In genomic region chr8:128466681-128467430, GRCm38 (mm10) we compare ENCODE assay signal across 30 mouse cellular contexts.
DNase-seq lines count a peak whose midpoint lies in the region; ATAC-seq and TF ChIP-seq lines count a peak whose summit lies in the region.
"Had no signal": no experiment of that assay in that cellular context is flagged by ENCODE, and none has a peak within 500 bp of the region (broad histone marks: within the 10 kb centered on the region; RNA-seq: fewer than 3 reads in every experiment).

No protein-coding gene starts in this region.

- no peaks in the 10 kb centered on the region for H3K27me3 ChIP-seq in hindbrain, postnatal 0 days (ENCODE audit: insufficient read depth, low read length)
- H3K27me3 ChIP-seq in hindbrain, embryonic 14.5 days (ENCODE audit: control insufficient read depth, insufficient read depth, low read length): no peaks in the 10 kb centered on the region
- H3K27me3 ChIP-seq in lung, postnatal 0 days (replicated peaks; ENCODE audit: insufficient read depth, low read length): no peaks in the 10 kb centered on the region
- no peaks in the 10 kb centered on the region for H3K27me3 ChIP-seq in myocyte (ENCODE audit: control insufficient read depth, insufficient read depth, insufficient read length)
- H3K27me3 ChIP-seq: embryonic facial prominence, embryonic 12.5 days; hindbrain, embryonic 12.5 days; megakaryocyte, embryonic 14.5 days; midbrain, embryonic 12.5 days; stomach, embryonic 15.5 days had no signal

- no peak overlapping the region for H3ac ChIP-seq in myocyte (ENCODE audit: control insufficient read depth, insufficient read length)

- no peak overlapping the region for H3K9ac ChIP-seq in hindbrain, postnatal 0 days (replicated peaks; ENCODE audit: low read length)
- H3K9ac ChIP-seq in hindbrain, embryonic 14.5 days: no peak overlapping the region
- H3K9ac ChIP-seq in lung, postnatal 0 days (replicated peaks; ENCODE audit: low read depth): no peak overlapping the region
- H3K9ac ChIP-seq: embryonic facial prominence, embryonic 12.5 days; hindbrain, embryonic 12.5 days; liver, embryonic 14.5 days; lung, embryonic 14.5 days; midbrain, embryonic 12.5 days; stomach, embryonic 15.5 days had no signal

- no peak overlapping the region for H3K27ac ChIP-seq in hindbrain, postnatal 0 days
- H3K27ac ChIP-seq in hindbrain, embryonic 14.5 days: no peak overlapping the region
- H3K27ac ChIP-seq in lung, postnatal 0 days (ENCODE audit: low read length): no peak overlapping the region
- H3K27ac ChIP-seq: embryonic facial prominence, embryonic 12.5 days; heart, embryonic 10.5 days; hindbrain, embryonic 12.5 days; liver, embryonic 14.5 days; midbrain, embryonic 12.5 days; stomach, embryonic 15.5 days had no signal

- peaks cover 7% of the 10 kb centered on the region; the same call in 1 of the 2 replicates for H3K36me3 ChIP-seq in hindbrain, postnatal 0 days (ENCODE audit: insufficient read depth, low read length)
- H3K36me3 ChIP-seq in hindbrain, embryonic 14.5 days (replicated peaks; ENCODE audit: control insufficient read depth, insufficient read depth): peaks cover 33% of the 10 kb centered on the region
- H3K36me3 ChIP-seq in lung, postnatal 0 days (ENCODE audit: insufficient read depth, low read length): peaks cover 36% of the 10 kb centered on the region
- peaks cover 13% of the 10 kb centered on the region for H3K36me3 ChIP-seq in myocyte (ENCODE audit: control insufficient read depth, insufficient read depth)

- no peaks in the 10 kb centered on the region for H3K4me1 ChIP-seq in hindbrain, postnatal 0 days (ENCODE audit: insufficient read depth, low read length)
- no peaks in the 10 kb centered on the region for H3K4me1 ChIP-seq in hindbrain, embryonic 14.5 days (replicated peaks; ENCODE audit: control insufficient read depth, insufficient read depth, low read length)
- H3K4me1 ChIP-seq in lung, postnatal 0 days (ENCODE audit: insufficient read depth, low read depth, low read length): no peaks in the 10 kb centered on the region
- H3K4me1 ChIP-seq: embryonic facial prominence, embryonic 12.5 days; heart, embryonic 10.5 days; hindbrain, embryonic 12.5 days; megakaryocyte, embryonic 14.5 days; midbrain, embryonic 12.5 days had no signal

- TF ChIP-seq POLR2A in myocyte (IDR thresholded peaks at IDR 0.05; ENCODE audit: insufficient read length, low read depth): no peak

- TF ChIP-seq CTCF in hindbrain, postnatal 0 days (IDR thresholded peaks at IDR 0.05; ENCODE audit: low read depth): no peak
- no peak for TF ChIP-seq CTCF in lung, postnatal 0 days (IDR thresholded peaks at IDR 0.05)

- TF ChIP-seq EP300 in lung, postnatal 0 days (IDR thresholded peaks at IDR 0.05): no peak

- H3K4me2 ChIP-seq in hindbrain, postnatal 0 days (ENCODE audit: low read depth, low read length): no peak overlapping the region
- no peak overlapping the region for H3K4me2 ChIP-seq in hindbrain, embryonic 14.5 days (replicated peaks)
- no peak overlapping the region for H3K4me2 ChIP-seq in lung, postnatal 0 days (replicated peaks; ENCODE audit: low read depth, low read length)
- peak overlapping the region; percentile 36 for H3K4me2 ChIP-seq in myocyte (ENCODE audit: low read depth)
- H3K4me2 ChIP-seq: embryonic facial prominence, embryonic 12.5 days; hindbrain, embryonic 12.5 days; lung, embryonic 14.5 days; midbrain, embryonic 12.5 days; stomach, embryonic 15.5 days had no signal

- H3K79me2 ChIP-seq in myocyte (ENCODE audit: control insufficient read depth, insufficient read depth): no peaks in the 10 kb centered on the region

- WGBS in hindbrain, postnatal 0 days: 70% methylated on average over 4 of the region's 4 CpGs
- WGBS in hindbrain, embryonic 14.5 days: 77% methylated on average over 4 of the region's 4 CpGs
- 57% methylated on average over 4 of the region's 4 CpGs for WGBS in lung, postnatal 0 days

- DNase-seq in heart, adult 11 months: peak; percentile 93
- DNase-seq in heart, adult 8-10 months (ENCODE audit: low spot score): no peak
- peak; percentile 25 for DNase-seq in hindbrain, postnatal 0 days (ENCODE audit: low spot score)
- no peak for DNase-seq in hindbrain, embryonic 14.5 days (ENCODE audit: low spot score)
- DNase-seq in lung, postnatal 36 days: peak; percentile 54
- no peak for DNase-seq in lung, postnatal 0 days (ENCODE audit: low spot score)
- DNase-seq in natural killer cell, adult 2 months (ENCODE audit: low spot score in 2 of 2): no peak
- DNase-seq: adrenal gland, adult 8-10 months; cerebellum, adult 11 months; cerebellum, adult 9-10 months; cerebellum, postnatal 36 days; gastrocnemius, postnatal 25 days; kidney, adult 9 months; kidney, postnatal 10 days; left cerebral cortex, postnatal 4 days; lung, embryonic 14.5 days; lung, postnatal 4 days; right cerebral cortex, postnatal 25 days had no signal

- no peaks in the 10 kb centered on the region for H3K9me3 ChIP-seq in hindbrain, postnatal 0 days (ENCODE audit: low read length)
- no peaks in the 10 kb centered on the region for H3K9me3 ChIP-seq in hindbrain, embryonic 14.5 days (ENCODE audit: control insufficient read depth, low read length)
- no peaks in the 10 kb centered on the region for H3K9me3 ChIP-seq in lung, postnatal 0 days (ENCODE audit: low read length)
- H3K9me3 ChIP-seq: embryonic facial prominence, embryonic 12.5 days; heart, embryonic 10.5 days; hindbrain, embryonic 12.5 days; megakaryocyte, embryonic 14.5 days; midbrain, embryonic 12.5 days; stomach, embryonic 15.5 days had no signal

- H3K4me3 ChIP-seq in hindbrain, postnatal 0 days (ENCODE audit: low read length): no peak overlapping the region
- H3K4me3 ChIP-seq in hindbrain, embryonic 14.5 days (replicated peaks; ENCODE audit: low read length): no peak overlapping the region
- no peak overlapping the region for H3K4me3 ChIP-seq in lung, postnatal 0 days (ENCODE audit: low read depth, low read length)
- H3K4me3 ChIP-seq in myocyte: no peak overlapping the region
- H3K4me3 ChIP-seq: embryonic facial prominence, embryonic 12.5 days; heart, embryonic 10.5 days; hindbrain, embryonic 12.5 days; megakaryocyte, embryonic 14.5 days; midbrain, embryonic 12.5 days; stomach, embryonic 15.5 days had no signal

- ATAC-seq in hindbrain, postnatal 0 days: no peak
- no peak for ATAC-seq in hindbrain, embryonic 14.5 days (ENCODE audit: low FRiP score)
- ATAC-seq in lung, postnatal 0 days: no peak
- ATAC-seq: activated CD4-positive, CD25-positive, alpha-beta regulatory T cell, adult 4 months; CD4-positive, CD25-positive, alpha-beta regulatory T cell, adult 4 months; forebrain, embryonic 14.5 days; intestine, postnatal 0 days had no signal

TF ChIP-seq in myocyte, 11 proteins besides CTCF, POLR2A, EP300 and RAD21:
- TF ChIP-seq MYOG (IDR thresholded peaks at IDR 0.05; ENCODE audit: control insufficient read depth in 1 of 3, insufficient read depth in 1 of 3, insufficient read length in 2 of 3, low read depth in 2 of 3) (no peak), USF1 (IDR thresholded peaks at IDR 0.05; ENCODE audit: low read depth) (no peak), E2F4 (IDR thresholded peaks at IDR 0.05; ENCODE audit: insufficient read depth) (no peak), TCF12 (IDR thresholded peaks at IDR 0.05; ENCODE audit: insufficient read depth, poor library complexity, severe bottlenecking) (no peak), MYOD1 (IDR thresholded peaks at IDR 0.05; ENCODE audit: control insufficient read depth in 1 of 3, insufficient read length in 2 of 3, low read depth in 2 of 3) (no peak), CEBPB (IDR thresholded peaks at IDR 0.05; ENCODE audit: insufficient read depth, poor library complexity, severe bottlenecking) (no peak), MAX (IDR thresholded peaks at IDR 0.05; ENCODE audit: low read depth) (no peak)

Comparison
In these comparisons a context has a peak if more than half of its experiments do, and no peak if none do; other contexts are left out.
1. DNase-seq: peak in heart, adult 11 months (single experiment), hindbrain, postnatal 0 days (single experiment) and lung, postnatal 36 days (single experiment); none in heart, adult 8-10 months (single experiment), hindbrain, embryonic 14.5 days (single experiment), lung, postnatal 0 days (single experiment) and natural killer cell, adult 2 months (0 of 2).